Mouse (Mus musculus): Measurements from ENCODE around the gene Ppp2r5b. TPM values are rescaled to one million over a fixed set of nuclear protein-coding genes. Genes with fewer than 3 reads are reported as not detected.

The Ppp2r5b gene
- polyA plus RNA-seq, 1 experiment = 32.1 TPM

DNA sequence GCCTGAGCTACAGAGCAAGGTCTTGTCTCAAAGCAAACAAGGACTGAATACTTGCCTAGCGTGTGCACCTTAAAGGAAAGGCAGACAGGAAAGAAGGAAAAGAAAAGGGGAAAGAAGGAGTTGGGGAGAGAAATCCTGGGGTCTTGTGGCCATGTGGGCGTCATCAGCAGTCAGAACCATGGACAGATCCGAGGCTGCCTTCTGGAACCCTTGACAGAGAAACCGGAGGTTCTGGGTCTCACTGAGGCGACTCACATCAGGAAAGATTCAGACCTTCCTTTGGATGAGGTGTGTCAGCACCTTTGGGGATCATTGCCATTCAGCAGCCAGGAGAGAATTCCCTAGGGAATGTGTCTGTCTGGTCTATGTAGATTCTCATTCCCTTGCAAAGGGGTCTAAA, 54.0 kb downstream of the Ppp2r5b start:
- no peaks in the 10 kb centered on the region for H3K4me1 ChIP-seq (ENCODE audit: control insufficient read depth, insufficient read depth, low read length)
- WGBS = 15% methylated on average over 5 of the region's 5 CpGs
- no peaks in the 10 kb centered on the region for H3K36me3 ChIP-seq (ENCODE audit: control insufficient read depth, insufficient read depth, low read length)
- H3K27ac ChIP-seq (ENCODE audit: insufficient read depth, low read depth, low read length) = no peak overlapping the region
- no peak overlapping the region for H3K4me3 ChIP-seq (ENCODE audit: insufficient read depth, low read depth, low read length)
- TF ChIP-seq POLR2A (IDR thresholded peaks at IDR 0.05; ENCODE audit: low read depth, low read length) (no peak), CTCF (conservative IDR thresholded peaks at IDR 0.05; ENCODE audit: insufficient read depth, insufficient read length, low read depth, low read length) (no peak)
- DNase-seq = no peak
- H3K27me3 ChIP-seq (replicated peaks; ENCODE audit: control insufficient read depth, insufficient read depth, low read length) = no peaks in the 10 kb centered on the region

DNA sequence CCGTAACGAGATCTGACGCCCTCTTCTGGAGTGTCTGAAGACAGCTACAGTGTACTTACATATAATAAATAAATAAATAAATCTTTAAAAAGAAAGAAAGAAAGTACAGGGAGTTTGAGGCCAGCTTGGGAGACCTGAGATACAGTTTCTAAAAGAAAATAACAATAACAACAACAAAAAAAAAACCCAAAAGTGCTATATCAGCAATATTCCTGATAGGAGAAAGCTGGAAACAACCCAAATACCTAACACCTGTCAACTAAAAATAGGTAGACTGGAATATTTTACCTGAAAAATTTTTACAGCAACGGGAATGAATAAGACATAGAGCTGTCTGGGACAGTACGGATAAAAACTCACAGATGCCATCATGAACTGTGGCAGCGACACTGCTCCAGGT, 56.9 kb downstream of the Ppp2r5b start:
- DNase-seq = no peak
- 85% methylated on average over 6 of the region's 6 CpGs for WGBS
- Histone ChIP-seq H3K27ac (ENCODE audit: insufficient read depth, low read depth, low read length) (no peak overlapping the region), H3K4me1 (ENCODE audit: control insufficient read depth, insufficient read depth, low read length) (no peaks in the 10 kb centered on the region), H3K4me3 (ENCODE audit: insufficient read depth, low read depth, low read length) (no peak overlapping the region), H3K36me3 (ENCODE audit: control insufficient read depth, insufficient read depth, low read length) (no peaks in the 10 kb centered on the region), H3K27me3 (replicated peaks; ENCODE audit: control insufficient read depth, insufficient read depth, low read length) (no peaks in the 10 kb centered on the region)
- TF ChIP-seq POLR2A (IDR thresholded peaks at IDR 0.05; ENCODE audit: low read depth, low read length) (no peak), CTCF (conservative IDR thresholded peaks at IDR 0.05; ENCODE audit: insufficient read depth, insufficient read length, low read depth, low read length) (no peak)

Other genes starting within 250 kb of the Ppp2r5b start
- gene Slc22a20, start 249.7 kb downstream of the Ppp2r5b start, polyA plus RNA-seq (2012; rRNA removed) = not detected in 2 replicates
- gene Capn1, start 220.0 kb downstream of the Ppp2r5b start, polyA plus RNA-seq (2012; rRNA removed) = 36.0 and 38.0 TPM in 2 replicates
- 31.5 and 32.8 TPM in 2 replicates for gene Syvn1, start 189.3 kb downstream of the Ppp2r5b start, polyA plus RNA-seq (2012; rRNA removed)
- 32.0 and 37.3 TPM in 2 replicates for gene Mrpl49, start 178.1 kb downstream of the Ppp2r5b start, polyA plus RNA-seq (2012; rRNA removed)
- gene Fau, start 178.0 kb downstream of the Ppp2r5b start, polyA plus RNA-seq (2012; rRNA removed) = 882 and 1,017 TPM in 2 replicates
- 42.3 and 57.7 TPM in 2 replicates for gene Znhit2, start 174.7 kb downstream of the Ppp2r5b start, polyA plus RNA-seq (2012; rRNA removed)
- gene Tm7sf2, start 167.5 kb downstream of the Ppp2r5b start, polyA plus RNA-seq (2012; rRNA removed) = 31.2 and 38.4 TPM in 2 replicates
- 65.0 and 67.1 TPM in 2 replicates for gene Vps51, start 158.6 kb downstream of the Ppp2r5b start, polyA plus RNA-seq (2012; rRNA removed)
- 0.58 TPM in 1 of 2 replicates, not detected in the other for gene Tmem262, start 155.8 kb downstream of the Ppp2r5b start, polyA plus RNA-seq (2012; rRNA removed)
- gene Gm28374, start 153.6 kb downstream of the Ppp2r5b start, polyA plus RNA-seq (2012; rRNA removed) = not detected in 2 replicates
- gene Zfpl1, start 150.9 kb downstream of the Ppp2r5b start, polyA plus RNA-seq (2012; rRNA removed) = 70.2 and 77.1 TPM in 2 replicates
- gene Cdca5, start 150.9 kb downstream of the Ppp2r5b start, polyA plus RNA-seq (2012; rRNA removed) = 0.37 and 0.67 TPM in 2 replicates
- gene AC131692.1, start 141.5 kb downstream of the Ppp2r5b start, polyA plus RNA-seq (2012; rRNA removed) = not detected in 2 replicates
- gene Naaladl1, start 130.1 kb downstream of the Ppp2r5b start, polyA plus RNA-seq (2012; rRNA removed) = 2.0 and 2.1 TPM in 2 replicates
- gene Sac3d1, start 117.2 kb downstream of the Ppp2r5b start, polyA plus RNA-seq (2012; rRNA removed) = 23.8 and 30.3 TPM in 2 replicates
- gene Snx15, start 107.6 kb downstream of the Ppp2r5b start, polyA plus RNA-seq (2012; rRNA removed) = 28.7 and 35.0 TPM in 2 replicates
- 4.8 and 5.5 TPM in 2 replicates for gene Batf2, start 94.9 kb downstream of the Ppp2r5b start, polyA plus RNA-seq (2012; rRNA removed)
- 144 and 157 TPM in 2 replicates for gene Arl2, start 94.3 kb downstream of the Ppp2r5b start, polyA plus RNA-seq (2012; rRNA removed)
- gene Majin, start 51.5 kb downstream of the Ppp2r5b start, polyA plus RNA-seq (2012; rRNA removed) = 0.16 and 0.28 TPM in 2 replicates
- gene Gpha2, start 9.5 kb downstream of the Ppp2r5b start, polyA plus RNA-seq (2012; rRNA removed) = 0.16 and 0.65 TPM in 2 replicates
- gene Atg2a, start 5.8 kb upstream of the Ppp2r5b start, polyA plus RNA-seq (2012; rRNA removed) = 27.4 and 33.2 TPM in 2 replicates
- gene Ehd1, start 40.9 kb upstream of the Ppp2r5b start, polyA plus RNA-seq (2012; rRNA removed) = 224 and 317 TPM in 2 replicates
- 26.6 and 31.1 TPM in 2 replicates for gene Cdc42bpg, start 70.6 kb upstream of the Ppp2r5b start, polyA plus RNA-seq (2012; rRNA removed)
- 49.5 and 63.2 TPM in 2 replicates for gene Men1, start 99.1 kb upstream of the Ppp2r5b start, polyA plus RNA-seq (2012; rRNA removed)
- 92.3 and 145 TPM in 2 replicates for gene Map4k2, start 105.3 kb upstream of the Ppp2r5b start, polyA plus RNA-seq (2012; rRNA removed)
- gene Sf1, start 127.8 kb upstream of the Ppp2r5b start, polyA plus RNA-seq (2012; rRNA removed) = 71.3 and 76.3 TPM in 2 replicates
- 15.0 and 47.1 TPM in 2 replicates for gene Pygm, start 148.5 kb upstream of the Ppp2r5b start, polyA plus RNA-seq (2012; rRNA removed)
- 76.8 and 90.0 TPM in 2 replicates for gene Rasgrp2, start 163.5 kb upstream of the Ppp2r5b start, polyA plus RNA-seq (2012; rRNA removed)
- gene Nrxn2, start 182.9 kb upstream of the Ppp2r5b start, polyA plus RNA-seq (2012; rRNA removed) = 5.9 and 6.4 TPM in 2 replicates

Measured in kidney, adult 2 months (tissue).